Mouse (Mus musculus) skeletal muscle tissue, adult 2 months (tissue): ENCODE measurements around the gene Hoxa4.
A peak's percentile ranks its signal among the peaks of the same experiment; 100 is the strongest.

ENCODE experiments used
- DNase-seq: peaks from one replicate; pipeline ENCODE4 v3.0.0-alpha.2; 2012; ENCODE audit warnings: low read depth, low spot score

Hoxa4 gene

DNA sequence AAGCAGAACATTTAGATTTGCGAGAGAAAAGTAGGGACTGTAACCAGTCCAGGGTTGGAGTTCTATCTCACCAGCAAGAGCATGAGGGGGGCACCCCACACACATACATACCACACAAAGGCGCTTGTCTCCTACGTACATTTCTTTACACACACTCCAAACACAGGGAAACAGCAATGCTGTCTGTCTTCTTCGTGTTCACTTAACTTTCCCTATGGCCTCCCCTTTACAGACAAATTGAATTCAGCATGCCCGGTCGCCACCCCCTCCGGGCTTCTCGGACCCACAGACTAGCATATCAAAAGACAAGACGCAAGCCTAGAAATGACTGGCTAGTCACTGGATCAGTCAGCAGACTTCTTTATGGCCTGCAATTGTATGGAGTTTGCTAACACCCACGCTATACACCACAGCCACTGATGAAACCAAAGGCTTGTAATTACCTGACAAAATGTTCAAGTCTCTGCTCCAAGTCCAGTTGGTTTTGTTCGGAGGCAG is 11.3 kb downstream of the Hoxa4 start:
- no peak for DNase-seq

DNA sequence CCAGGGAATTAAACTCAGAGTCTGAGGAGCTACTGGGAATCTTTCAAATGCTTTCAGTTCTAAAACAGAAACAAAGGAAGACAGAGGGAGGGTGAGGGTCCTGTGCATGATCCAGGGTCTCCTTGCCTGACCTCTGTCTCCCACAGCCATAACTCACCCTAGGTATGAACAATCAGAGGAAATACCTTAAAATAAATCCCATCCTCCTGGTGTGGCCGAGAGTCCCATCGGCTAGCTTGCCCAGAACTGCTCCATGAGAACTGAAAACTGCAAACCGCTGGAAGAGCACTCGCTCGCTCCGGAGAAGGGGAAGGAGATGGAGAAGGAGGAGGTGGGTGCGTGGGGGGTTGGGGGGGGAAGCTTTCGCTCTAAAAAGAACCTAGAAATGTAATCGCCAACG is 11.9 kb downstream of the Hoxa4 start:
- DNase-seq: no peak

- DNase-seq: no peak
These were observed 12.5 kb downstream of the Hoxa4 start for GRCm38 (mm10) chr6:52178918-52179665.

- no peak for DNase-seq
These were observed 13.7 kb downstream of the Hoxa4 start for GRCm38 (mm10) chr6:52177806-52178205.

DNA sequence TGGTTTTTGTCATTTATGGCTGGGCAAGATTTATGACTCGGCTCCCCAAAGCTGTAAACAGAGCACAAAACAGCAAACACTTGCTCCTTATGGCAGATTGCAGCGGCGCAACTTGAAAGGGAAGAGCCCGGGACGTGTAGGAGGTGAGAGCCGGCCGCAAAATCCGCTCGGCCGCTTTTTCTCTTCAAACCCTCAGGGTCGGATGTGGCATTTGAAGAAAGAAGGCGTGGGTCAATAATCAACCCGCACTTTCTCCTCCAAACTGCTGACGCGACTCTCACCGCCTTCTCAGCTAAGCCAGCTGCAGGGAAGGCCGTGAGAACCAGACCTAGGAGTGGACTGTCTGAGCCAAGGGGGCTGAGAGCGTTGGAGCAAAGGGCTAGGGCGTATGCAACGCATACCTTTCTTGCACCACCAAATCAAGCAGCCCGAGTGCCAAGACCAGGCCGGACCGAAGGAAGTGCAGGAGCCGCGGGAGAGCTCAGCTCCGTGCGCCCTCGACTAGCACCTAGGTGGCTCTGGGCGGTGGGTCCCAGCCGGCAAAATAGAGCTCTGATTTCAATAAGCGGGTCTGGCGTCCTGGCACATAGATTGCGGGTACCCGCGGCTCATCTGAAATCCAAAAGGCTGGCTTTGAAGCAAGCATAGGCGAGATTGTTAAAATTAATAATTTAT is 14.4 kb downstream of the Hoxa4 start, which contains the start of gene 5730596B20Rik:
5730596B20Rik (plus strand) TSS at position 438 of the 675 bp plus-strand sequence.
- DNase-seq: no peak

GRCm38 (mm10) chr6:52176391-52176790 is 15.2 kb downstream of the Hoxa4 start:
- no peak for DNase-seq

- no peak for DNase-seq
These were observed 15.7 kb downstream of the Hoxa4 start for GRCm38 (mm10) chr6:52175864-52176263.

GRCm38 (mm10) chr6:52174968-52175751 is 16.4 kb downstream of the Hoxa4 start:
- no peak for DNase-seq

GRCm38 (mm10) chr6:52173648-52174047 is 17.9 kb downstream of the Hoxa4 start:
- DNase-seq: no peak

GRCm38 (mm10) chr6:52172501-52172900 is 19.1 kb downstream of the Hoxa4 start:
- DNase-seq: peak; percentile 77

DNA sequence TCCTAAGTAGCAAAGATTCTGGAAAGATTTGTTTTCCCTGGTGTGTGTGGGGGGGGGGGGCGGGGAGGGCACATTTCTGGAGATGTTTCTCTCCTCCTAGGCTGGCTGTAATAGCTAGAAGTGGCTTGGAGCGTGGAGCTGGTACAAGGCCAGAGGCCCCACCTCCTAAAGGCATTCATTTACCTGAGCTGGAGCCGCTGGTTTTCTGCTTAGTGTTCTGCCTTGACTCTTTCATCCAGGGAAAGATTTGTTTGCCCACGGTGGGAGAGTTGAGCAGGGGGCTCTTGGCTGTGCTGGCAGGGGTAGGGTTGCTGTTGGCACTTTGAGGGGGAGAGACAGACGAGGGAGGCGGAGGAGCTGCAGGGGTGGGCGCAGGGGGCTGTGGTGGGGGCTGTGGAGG is 19.6 kb downstream of the Hoxa4 start:
- DNase-seq: no peak

DNA sequence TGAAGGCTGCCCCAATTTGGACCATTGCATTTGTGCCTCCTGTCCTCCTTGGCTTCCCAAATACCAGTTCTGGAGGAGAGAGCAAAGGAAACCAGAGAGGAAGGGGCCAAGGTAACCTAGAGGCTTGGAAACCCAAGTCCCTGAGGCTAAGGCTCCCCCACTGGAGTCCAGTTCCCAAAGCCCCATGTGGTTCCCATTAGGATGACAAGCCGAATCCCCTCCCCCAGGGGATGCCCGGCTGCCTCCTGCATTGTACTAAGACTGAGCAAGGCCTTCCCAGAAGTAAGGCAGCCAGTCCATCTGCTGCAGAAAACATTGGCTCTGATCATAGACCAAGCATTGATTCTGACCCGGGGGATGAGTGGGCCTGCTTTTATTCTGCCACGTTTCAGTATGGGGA is 20.2 kb downstream of the Hoxa4 start:
- DNase-seq: no peak

DNA sequence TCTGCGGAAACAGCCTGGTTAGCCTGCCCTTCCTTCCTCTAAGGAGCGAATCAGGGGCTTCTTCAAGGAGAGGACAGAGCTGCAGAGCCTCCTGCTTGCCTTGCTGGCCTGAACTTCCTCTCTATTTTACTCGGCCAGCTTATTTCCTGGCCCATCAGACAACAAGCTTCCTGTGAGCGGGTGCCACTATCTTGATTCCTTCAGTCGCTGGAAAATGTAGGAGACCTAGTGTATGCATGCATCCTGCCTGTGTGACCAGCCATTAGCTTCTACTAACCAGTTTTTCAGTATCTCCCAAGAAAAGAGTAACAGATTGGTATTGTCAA is 20.7 kb downstream of the Hoxa4 start:
- DNase-seq: no peak

DNA sequence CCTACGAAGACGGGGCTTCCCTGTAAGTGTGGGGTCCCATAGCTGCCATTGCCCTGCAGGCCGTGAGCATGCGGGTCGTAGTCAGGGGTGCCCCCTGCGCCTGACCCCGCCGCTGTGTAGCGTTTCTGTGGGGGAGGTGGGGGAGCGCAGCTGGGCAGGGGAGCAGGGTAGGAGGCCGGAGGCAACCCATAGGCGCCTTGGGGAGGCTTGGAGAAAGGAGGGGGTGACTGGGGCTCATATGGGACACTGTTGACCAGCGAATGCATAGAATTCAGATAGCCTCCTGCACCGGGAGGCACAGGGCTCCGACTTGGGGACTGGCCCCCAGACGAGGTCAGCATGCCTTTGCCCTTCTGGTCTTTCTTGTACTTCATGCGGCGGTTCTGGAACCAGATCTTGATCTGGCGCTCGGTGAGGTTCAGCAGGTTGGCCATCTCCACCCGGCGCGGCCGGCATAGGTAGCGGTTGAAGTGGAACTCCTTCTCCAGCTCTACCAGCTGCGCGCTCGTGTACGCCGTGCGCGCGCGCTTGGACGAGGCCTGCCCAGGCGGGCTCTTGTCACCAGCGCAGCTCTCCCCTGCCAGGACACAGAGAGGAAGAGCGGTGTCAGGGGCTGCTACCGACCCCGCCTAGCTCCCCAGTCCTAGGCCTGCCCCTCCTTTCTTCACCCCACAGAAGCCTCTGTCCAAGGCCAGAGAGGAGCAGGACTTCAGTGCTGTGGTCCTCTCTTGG is 21.2 kb downstream of the Hoxa4 start:
- no peak for DNase-seq

DNA sequence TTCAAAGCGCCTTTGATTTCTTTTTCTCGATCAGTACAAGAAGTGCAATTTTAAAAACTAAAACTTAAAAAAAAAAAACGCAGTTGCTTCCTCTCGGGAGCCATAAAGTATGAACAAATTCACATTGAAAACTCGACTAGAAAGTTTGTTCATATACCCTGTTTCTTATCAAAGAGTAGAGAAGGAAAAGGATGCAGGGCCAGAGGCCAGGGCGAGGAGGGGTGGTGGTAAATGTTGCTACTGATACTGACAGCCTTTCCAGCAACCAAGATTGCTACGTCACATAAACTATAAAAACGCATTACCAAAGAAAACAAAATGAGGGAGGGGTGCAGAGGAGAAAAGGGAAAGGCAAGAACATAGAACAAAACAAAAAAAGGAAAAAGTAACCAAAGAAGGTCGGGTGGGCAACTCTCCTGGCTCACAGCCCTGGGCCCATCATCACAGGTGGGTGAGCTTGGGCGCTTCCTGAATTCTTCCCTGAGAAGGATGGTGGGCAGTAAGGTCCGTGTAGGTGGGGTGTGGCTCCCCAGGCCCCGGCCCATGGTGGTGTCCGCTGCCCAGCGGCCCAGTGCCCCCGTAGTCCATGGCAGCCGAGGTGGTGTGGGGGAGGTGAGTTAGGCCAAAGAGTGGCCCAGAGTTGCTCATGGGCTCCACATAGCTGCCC is 21.9 kb downstream of the Hoxa4 start:
- DNase-seq: no peak

GRCm38 (mm10) chr6:52168191-52169055 is 23.1 kb downstream of the Hoxa4 start:
- DNase-seq: no peak

DNA sequence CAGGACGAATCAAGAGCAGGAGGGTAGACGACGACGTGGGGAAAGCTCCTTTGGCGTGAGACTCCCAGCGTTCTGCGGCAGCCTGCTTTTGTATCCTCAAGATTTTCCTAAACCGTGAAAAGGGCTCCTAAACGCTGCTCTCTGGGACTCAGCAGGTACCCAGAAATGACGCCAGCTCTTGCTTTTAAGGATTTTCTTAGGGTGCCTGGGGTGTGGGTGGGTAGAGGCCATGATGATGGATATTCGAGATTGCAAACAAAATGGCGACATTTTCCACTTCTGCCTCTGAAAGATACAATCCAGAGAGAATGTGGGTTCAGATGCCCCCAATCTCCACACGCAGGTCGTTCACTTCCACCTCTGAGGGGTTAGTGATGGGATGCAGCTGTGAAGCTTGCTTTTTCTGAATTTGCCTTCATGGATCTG is 23.8 kb downstream of the Hoxa4 start:
- no peak for DNase-seq

- DNase-seq: no peak
These were observed 24.4 kb downstream of the Hoxa4 start for GRCm38 (mm10) chr6:52167176-52167575.

- DNase-seq: no peak
These were observed 25.0 kb downstream of the Hoxa4 start for GRCm38 (mm10) chr6:52166431-52167077.
